20 mouse cellular contexts compared by ENCODE assay signal in genomic region chr16:94320223-94320622, GRCm38 (mm10). TPM values are rescaled to one million over a fixed set of nuclear protein-coding genes. Genes with fewer than 3 reads are reported as not detected.
"Had no signal": no experiment of that assay in that cellular context is flagged by ENCODE, and none has a peak within 500 bp of the region (broad histone marks: within the 10 kb centered on the region; RNA-seq: fewer than 3 reads in every experiment).

No protein-coding gene starts in this region.

- H3K36me3 ChIP-seq: midbrain, embryonic 10.5 days; midbrain, embryonic 12.5 days; neural tube, embryonic 13.5 days; neural tube, embryonic 15.5 days had no signal

- H3K4me2 ChIP-seq: lung, embryonic 14.5 days; midbrain, embryonic 12.5 days; neural tube, embryonic 13.5 days; neural tube, embryonic 15.5 days had no signal

- H3K9ac ChIP-seq: lung, embryonic 14.5 days; midbrain, embryonic 12.5 days; neural tube, embryonic 13.5 days; neural tube, embryonic 15.5 days had no signal

- H3K4me3 ChIP-seq: midbrain, embryonic 10.5 days; midbrain, embryonic 12.5 days; myocyte; neural tube, embryonic 13.5 days; neural tube, embryonic 15.5 days had no signal

- H3K27ac ChIP-seq: midbrain, embryonic 10.5 days; midbrain, embryonic 12.5 days; neural tube, embryonic 13.5 days; neural tube, embryonic 15.5 days had no signal

- H3K9me3 ChIP-seq: midbrain, embryonic 10.5 days; midbrain, embryonic 12.5 days; neural tube, embryonic 13.5 days; neural tube, embryonic 15.5 days had no signal

- H3K4me1 ChIP-seq: midbrain, embryonic 10.5 days; midbrain, embryonic 12.5 days; neural tube, embryonic 13.5 days; neural tube, embryonic 15.5 days had no signal

- DNase-seq: lung, adult 18-20 months; lung, embryonic 14.5 days; lung, postnatal 10 days; lung, postnatal 4 days; midbrain, embryonic 14.5 days; retina, postnatal 1 day; right cerebral cortex, adult 18-20 months; right cerebral cortex, postnatal 25 days; right cerebral cortex, postnatal 4 days; spleen, adult 18-20 months; thymus, adult 18-20 months; thymus, postnatal 14 days; thymus, postnatal 36 days had no signal

- ATAC-seq: midbrain, embryonic 16.5 days had no signal

RNA-seq across cellular contexts. Expression of gene Ripply3, which starts 8.0 kb away (rescaled TPM):
- total RNA-seq: megakaryocyte, adult 5-6 weeks had no signal
